Mouse (Mus musculus): Measurements from ENCODE around the gene Pde6h.
A peak's percentile ranks its signal among the peaks of the same experiment; 100 is the strongest.

Gene Pde6h

GRCm38 (mm10) chr6:136939326-136940187 lies 15.9 kb downstream of the Pde6h start:
- no peak for DNase-seq (ENCODE audit: low read depth, low spot score)

GRCm38 (mm10) chr6:136940188-136940960 lies 16.7 kb downstream of the Pde6h start:
- DNase-seq (ENCODE audit: low read depth, low spot score), result no peak

- peak; percentile 44 for DNase-seq (ENCODE audit: low read depth, low spot score)
These were observed 17.7 kb downstream of the Pde6h start, which contains the start of gene Arhgdib for GRCm38 (mm10) chr6:136941051-136942021. Arhgdib (minus strand) TSS chr6:136941899.

GRCm38 (mm10) chr6:136942280-136942679 lies 18.6 kb downstream of the Pde6h start:
- no peak for DNase-seq (ENCODE audit: low read depth, low spot score)

- no peak for DNase-seq (ENCODE audit: low read depth, low spot score)
These were observed 19.8 kb downstream of the Pde6h start for GRCm38 (mm10) chr6:136943392-136943791.

GRCm38 (mm10) chr6:136944511-136944910 lies 20.9 kb downstream of the Pde6h start:
- no peak for DNase-seq (ENCODE audit: low read depth, low spot score)

- DNase-seq (ENCODE audit: low read depth, low spot score), result no peak
These were observed 22.6 kb downstream of the Pde6h start for GRCm38 (mm10) chr6:136946241-136946640.

- no peak for DNase-seq (ENCODE audit: low read depth, low spot score)
These were observed 23.3 kb downstream of the Pde6h start for GRCm38 (mm10) chr6:136946943-136947342.

- peak; percentile 31 for DNase-seq (ENCODE audit: low read depth, low spot score)
These were observed 24.1 kb downstream of the Pde6h start for GRCm38 (mm10) chr6:136947716-136948115.

- DNase-seq (ENCODE audit: low read depth, low spot score), result no peak
These were observed 26.5 kb downstream of the Pde6h start for GRCm38 (mm10) chr6:136950171-136950570.

GRCm38 (mm10) chr6:136952930-136953329 lies 29.3 kb downstream of the Pde6h start:
- no peak for DNase-seq (ENCODE audit: low read depth, low spot score)

GRCm38 (mm10) chr6:136954192-136954591 lies 30.6 kb downstream of the Pde6h start:
- DNase-seq (ENCODE audit: low read depth, low spot score), result no peak

GRCm38 (mm10) chr6:136954715-136955114 lies 31.1 kb downstream of the Pde6h start:
- no peak for DNase-seq (ENCODE audit: low read depth, low spot score)

- no peak for DNase-seq (ENCODE audit: low read depth, low spot score)
These were observed 31.6 kb downstream of the Pde6h start for GRCm38 (mm10) chr6:136955240-136955639.

- no peak for DNase-seq (ENCODE audit: low read depth, low spot score)
These were observed 33.4 kb downstream of the Pde6h start for GRCm38 (mm10) chr6:136957062-136957461.

- no peak for DNase-seq (ENCODE audit: low read depth, low spot score)
These were observed 35.5 kb downstream of the Pde6h start for GRCm38 (mm10) chr6:136959131-136959530.

- no peak for DNase-seq (ENCODE audit: low read depth, low spot score)
These were observed 39.3 kb downstream of the Pde6h start for GRCm38 (mm10) chr6:136962957-136963356.

GRCm38 (mm10) chr6:136964609-136965510 lies 41.2 kb downstream of the Pde6h start:
- DNase-seq (ENCODE audit: low read depth, low spot score), result no peak

GRCm38 (mm10) chr6:136965912-136966311 lies 42.3 kb downstream of the Pde6h start:
- no peak for DNase-seq (ENCODE audit: low read depth, low spot score)

GRCm38 (mm10) chr6:136967466-136967865 lies 43.8 kb downstream of the Pde6h start:
- DNase-seq (ENCODE audit: low read depth, low spot score), result no peak

Data from forelimb bud, embryonic 11.5 days (tissue).